Mouse (Mus musculus) Patski (cell line): ENCODE results near the gene Cass4. TPM values are rescaled to one million over a fixed set of nuclear protein-coding genes. Genes with fewer than 3 reads are reported as not detected.

Experiments used
- ATAC-seq: fragments of 100-300 bp; one replicate; pipeline ENCODE4 v1.8.0; 2021
- CTCF ChIA-PET: fragments of 350-600 bp; sonication (Branson Sonifier 250); formaldehyde crosslinking; loops from one replicate; lab custom pipeline; 2022; ENCODE audit warnings: inconsistent platforms; lab: Charles Lee
- POLR2A ChIA-PET: fragments of 350-600 bp; sonication (Branson Sonifier 250); formaldehyde crosslinking; loops from one replicate; lab custom pipeline; 2022; ENCODE audit warnings: antibody characterized with exemption, inconsistent platforms; lab: Charles Lee
- DNase-seq: peaks from one replicate; pipeline ENCODE4 v3.0.0-alpha.2; 2011; ENCODE audit warnings: low read depth, low spot score
- H3K27me3 ChIP-seq: fragments of 371-371 bp; one replicate; pipeline ENCODE4 v1.5.1; 2021
- CTCF ChIP-seq: fragments of 100-300 bp; IDR thresholded peaks from one replicate; pipeline ENCODE4 v1.5.1; 2021
- in situ Hi-C: fragments of 300-500 bp; cut with MboI; formaldehyde crosslinking; loops from 3 replicates; pipeline ENCODE4 v1.11.1; 2018; ENCODE audit warnings: low pct_unique_long_range_greater_than_20kb, mixed read lengths
- polyA plus RNA-seq: library from polyadenylated mRNA; unstranded; gene quantifications from one replicate; pipeline ENCODE4 v1.2.3, GENCODE M21; 2021

The Cass4 gene
- polyA plus RNA-seq, 1 experiment from 2014 or later = not detected

- ChIA-PET POLR2A (no interaction called here), CTCF (interaction anchor here (1.7 kb wide), 1 partner anchor 11 kb away, joined by 4 read pairs; no protein-coding TSS in a partner anchor)
Measured at GRCm38 (mm10) chr2:172407499-172407898, 13.9 kb downstream of the Cass4 start.

GRCm38 (mm10) chr2:172410686-172411085 is 17.1 kb downstream of the Cass4 start:
- ChIA-PET POLR2A (no interaction called here), CTCF (no interaction called here)
- H3K27me3 ChIP-seq = no peaks in the 10 kb centered on the region
- TF ChIP-seq CTCF = no peak
- ATAC-seq (no peak), DNase-seq (no peak)
- in situ Hi-C loops = no loop called here

More at GRCm38 (mm10) chr2:172407499-172407898, 13.9 kb downstream of the Cass4 start:
- H3K27me3 ChIP-seq = no peaks in the 10 kb centered on the region
- ATAC-seq (no peak), DNase-seq (no peak)
- in situ Hi-C loops = no loop called here
- TF ChIP-seq CTCF = no peak

GRCm38 (mm10) chr2:172411091-172411490 is 17.5 kb downstream of the Cass4 start:
- H3K27me3 ChIP-seq = no peaks in the 10 kb centered on the region
- CTCF ChIA-PET = no interaction called here
- POLR2A ChIA-PET = no interaction called here
- in situ Hi-C loops = no loop called here
- DNase-seq = no peak
- ATAC-seq = no peak
- TF ChIP-seq CTCF = no peak

- H3K27me3 ChIP-seq = no peaks in the 10 kb centered on the region
- in situ Hi-C loops = no loop called here
- no peak for TF ChIP-seq CTCF
- peak; percentile 60 for ATAC-seq
- ChIA-PET POLR2A (no interaction called here), CTCF (interaction anchor here (1.4 kb wide), 1 partner anchor 15 kb away, joined by 3 read pairs; no protein-coding TSS in a partner anchor)
- DNase-seq = peak; percentile 22
Measured at GRCm38 (mm10) chr2:172412454-172412853, 18.9 kb downstream of the Cass4 start.

- no peak for TF ChIP-seq CTCF
- in situ Hi-C loops = no loop called here
- ChIA-PET POLR2A (interaction anchor here (0.6 to 0.7 kb wide), 2 partner anchors 30 to 113 kb away, joined by 4 to 5 read pairs; no protein-coding TSS in a partner anchor), CTCF (interaction anchor here (1.0 to 1.4 kb wide), 2 partner anchors 9 to 14 kb away, joined by 3 read pairs; no protein-coding TSS in a partner anchor)
- DNase-seq (no peak), ATAC-seq (peak; percentile 44)
- H3K27me3 ChIP-seq = no peaks in the 10 kb centered on the region
Measured at GRCm38 (mm10) chr2:172413273-172413672, 19.7 kb downstream of the Cass4 start.

- no peak for TF ChIP-seq CTCF
- ATAC-seq = no peak
- ChIA-PET POLR2A (interaction anchor here (0.6 to 0.7 kb wide), 2 partner anchors 29 to 113 kb away, joined by 4 to 5 read pairs; no protein-coding TSS in a partner anchor), CTCF (interaction anchor here (1.0 kb wide), 1 partner anchor 10 kb away, joined by 3 read pairs; no protein-coding TSS in a partner anchor)
- in situ Hi-C loops = no loop called here
- no peaks in the 10 kb centered on the region for H3K27me3 ChIP-seq
- no peak for DNase-seq
Measured at GRCm38 (mm10) chr2:172413894-172414293, 20.3 kb downstream of the Cass4 start.

GRCm38 (mm10) chr2:172416218-172416617 is 22.6 kb downstream of the Cass4 start:
- CTCF ChIA-PET = no interaction called here
- no peak for TF ChIP-seq CTCF
- POLR2A ChIA-PET = no interaction called here
- DNase-seq = no peak
- no peak for ATAC-seq
- H3K27me3 ChIP-seq = no peaks in the 10 kb centered on the region
- in situ Hi-C loops = no loop called here

- ATAC-seq (no peak), DNase-seq (no peak)
- POLR2A ChIA-PET = no interaction called here
- no peaks in the 10 kb centered on the region for H3K27me3 ChIP-seq
- CTCF ChIA-PET = no interaction called here
- in situ Hi-C loops = no loop called here
- no peak for TF ChIP-seq CTCF
Measured at GRCm38 (mm10) chr2:172416876-172417275, 23.3 kb downstream of the Cass4 start.

- ATAC-seq (no peak), DNase-seq (no peak)
- no peak for TF ChIP-seq CTCF
- ChIA-PET POLR2A (no interaction called here), CTCF (no interaction called here)
- in situ Hi-C loops = no loop called here
- no peaks in the 10 kb centered on the region for H3K27me3 ChIP-seq
Measured at GRCm38 (mm10) chr2:172418208-172418607, 24.6 kb downstream of the Cass4 start.

GRCm38 (mm10) chr2:172430609-172431008 is 37.0 kb downstream of the Cass4 start:
- in situ Hi-C loops = no loop called here
- ChIA-PET CTCF (interaction anchor here (1.4 kb wide), 1 partner anchor 10 kb away, joined by 5 read pairs; the partner anchor contains the start of gene Rtf2), POLR2A (no interaction called here)
- no peak for ATAC-seq
- H3K27me3 ChIP-seq = peaks cover 19% of the 10 kb centered on the region
- no peak for TF ChIP-seq CTCF
- DNase-seq = no peak

- H3K27me3 ChIP-seq = peaks cover 12% of the 10 kb centered on the region
- ChIA-PET POLR2A (no interaction called here), CTCF (interaction anchor here (1.5 kb wide), 1 partner anchor 51 kb away, joined by 3 read pairs; no protein-coding TSS in a partner anchor)
- DNase-seq = no peak
- in situ Hi-C loops = no loop called here
- no peak for TF ChIP-seq CTCF
- no peak for ATAC-seq
Measured at GRCm38 (mm10) chr2:172433746-172434145, 40.2 kb downstream of the Cass4 start.
